Mouse (Mus musculus) gastrocnemius, postnatal 4 days (tissue): ENCODE results near the gene Ldb3. TPM values are rescaled to one million over a fixed set of nuclear protein-coding genes. Genes with fewer than 3 reads are reported as not detected.

Experiments used
- DNase-seq, 2 experiments: peaks; one replicate each; pipeline ENCODE4 v3.0.0; 2021 to 2022; ENCODE audit warnings: low spot score in 2 of 2, mixed read lengths in 2 of 2
- total RNA-seq, 2 experiments: library from RNA; stranded (reverse); gene quantifications; 2 replicates each; pipeline ENCODE4 v1.2.3; 2021

Gene Ldb3
- total RNA-seq, 2 experiments from 2014 or later = 1,045 to 1,064 TPM

DNA sequence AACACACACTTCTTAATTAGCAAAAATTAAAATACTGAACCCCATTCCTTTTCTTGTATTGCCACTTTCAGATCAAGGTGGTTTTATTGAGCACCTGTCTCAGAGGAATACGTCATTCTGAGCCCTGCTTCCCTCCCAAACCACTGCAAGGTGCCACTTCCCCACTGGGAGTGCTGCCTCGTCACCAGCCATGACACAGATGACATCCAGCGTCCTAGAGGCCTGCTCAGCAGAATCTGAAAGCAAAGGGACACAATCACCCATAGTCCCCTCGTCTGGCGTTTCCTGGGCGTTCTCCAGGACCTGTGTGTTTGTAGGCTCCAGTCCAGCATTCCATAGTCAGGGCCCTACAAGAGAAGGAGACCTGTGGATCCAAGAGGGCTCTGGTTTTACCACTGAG is 74.4 kb downstream of the Ldb3 start:
- DNase-seq = no peak

DNA sequence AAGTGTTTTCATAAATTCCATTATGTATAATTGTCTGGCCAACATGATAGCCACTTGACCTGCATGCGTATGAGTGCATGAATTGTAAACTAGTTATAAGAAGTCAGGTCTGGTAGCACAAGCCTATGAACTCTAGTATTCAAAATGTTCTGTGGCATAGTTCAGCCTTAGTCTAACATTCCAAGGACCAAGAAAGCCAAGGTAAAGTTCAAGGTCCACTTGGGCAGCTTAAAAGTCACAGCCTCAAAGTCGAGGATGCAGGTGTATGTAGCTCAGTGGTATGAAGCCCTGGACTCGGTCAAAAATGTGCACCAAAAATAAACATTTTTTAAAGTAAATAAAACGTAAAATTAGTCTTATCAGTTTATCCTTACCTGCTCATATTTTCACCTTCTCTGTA is 75.9 kb downstream of the Ldb3 start:
- DNase-seq = no peak

DNA sequence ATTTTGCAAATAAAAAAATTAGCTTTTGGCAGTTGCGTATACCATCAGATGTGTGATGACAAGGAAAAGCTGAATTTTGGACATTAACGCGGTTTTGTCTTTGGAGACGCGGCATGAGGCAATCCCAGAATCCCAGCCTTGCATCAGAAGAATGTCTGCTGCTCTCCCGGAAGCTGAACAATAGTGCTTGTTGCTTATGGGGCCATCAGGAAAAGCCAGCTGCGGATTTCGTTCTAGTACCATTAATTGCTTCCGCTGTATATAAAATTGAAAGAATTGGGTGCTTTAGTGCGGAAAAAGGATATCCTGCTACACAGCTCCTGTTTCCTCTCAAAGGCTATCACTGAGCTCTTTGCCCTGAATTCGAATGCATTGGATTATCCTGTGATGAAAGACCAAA is 76.6 kb downstream of the Ldb3 start:
- DNase-seq = no peak

DNA sequence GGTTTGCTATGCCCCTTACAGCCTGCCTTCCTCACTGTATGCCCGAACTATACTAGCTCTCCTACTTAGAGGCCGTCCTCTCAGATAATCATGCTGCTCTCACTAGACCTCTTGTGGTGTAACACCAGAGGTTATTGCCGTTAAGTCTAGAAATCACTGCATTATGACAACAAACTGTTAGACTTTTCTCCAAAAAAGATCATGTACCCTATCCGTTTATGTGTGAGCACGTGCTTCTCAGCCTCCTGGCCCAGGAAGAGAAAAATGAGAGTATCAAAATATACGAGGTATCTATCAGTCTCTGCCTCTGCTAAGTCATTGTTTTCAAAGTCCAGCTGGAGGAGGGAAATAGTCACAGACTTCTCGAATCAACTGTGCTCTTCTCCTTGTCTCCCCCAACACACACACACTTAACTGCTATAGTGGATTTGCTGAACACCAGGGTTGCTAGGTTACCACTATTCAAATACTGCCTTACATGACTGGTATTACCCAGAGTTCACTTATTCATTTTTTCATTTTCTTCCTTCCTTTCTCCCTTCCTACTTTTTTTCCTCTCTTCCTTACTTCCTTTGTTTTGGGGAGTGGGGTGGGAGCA is 79.5 kb downstream of the Ldb3 start:
- no peak for DNase-seq

DNA sequence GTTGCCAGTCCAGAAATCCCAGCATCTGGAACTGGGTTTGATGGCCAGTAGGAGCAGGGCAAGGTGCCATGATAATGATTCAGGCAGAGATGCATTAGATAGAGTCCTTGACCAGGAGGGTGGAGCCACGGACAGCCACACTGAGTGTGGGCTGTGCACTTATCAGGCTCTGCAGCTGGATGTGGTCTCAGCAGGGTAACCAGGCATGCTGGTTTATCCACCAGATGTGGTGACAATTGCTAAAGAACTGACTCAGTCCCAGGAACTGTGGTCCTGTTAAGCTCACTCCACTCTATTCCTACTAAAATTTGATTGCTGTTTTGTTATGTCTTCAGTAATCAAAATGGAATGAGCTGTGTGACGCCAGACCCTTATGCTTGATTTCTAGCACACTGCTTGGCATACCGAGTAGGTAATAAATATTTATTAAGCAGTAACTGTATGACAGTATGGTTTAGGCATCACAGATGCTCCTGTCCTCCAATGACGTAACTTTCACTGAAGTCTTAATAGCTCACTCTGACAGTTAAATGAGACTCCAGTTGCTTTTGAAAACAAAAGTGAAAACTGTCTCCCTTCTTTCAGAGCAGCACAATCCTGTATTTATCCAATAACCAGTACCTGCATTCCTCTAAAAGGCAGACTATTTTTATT is 80.2 kb downstream of the Ldb3 start:
- DNase-seq = no peak

DNA sequence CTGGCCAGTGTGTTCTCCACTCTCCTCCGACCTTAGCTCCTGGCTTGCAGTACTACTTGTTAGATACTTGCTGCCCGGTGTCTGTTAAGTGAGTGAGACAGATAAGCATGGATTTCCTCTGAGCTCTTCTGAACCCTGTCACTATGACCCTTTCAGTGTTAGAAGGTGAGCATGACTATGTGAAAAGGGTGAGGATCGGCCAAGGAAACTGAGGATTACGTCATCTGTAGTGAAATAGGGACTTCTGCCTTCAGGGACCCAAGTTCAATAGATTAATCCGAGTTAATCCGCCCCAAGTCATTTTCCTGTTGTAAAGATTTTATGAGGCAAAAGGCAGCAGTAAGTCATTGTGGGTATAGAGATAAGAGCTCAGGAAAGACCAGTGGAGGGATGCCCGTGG is 83.2 kb downstream of the Ldb3 start:
- DNase-seq = no peak

DNA sequence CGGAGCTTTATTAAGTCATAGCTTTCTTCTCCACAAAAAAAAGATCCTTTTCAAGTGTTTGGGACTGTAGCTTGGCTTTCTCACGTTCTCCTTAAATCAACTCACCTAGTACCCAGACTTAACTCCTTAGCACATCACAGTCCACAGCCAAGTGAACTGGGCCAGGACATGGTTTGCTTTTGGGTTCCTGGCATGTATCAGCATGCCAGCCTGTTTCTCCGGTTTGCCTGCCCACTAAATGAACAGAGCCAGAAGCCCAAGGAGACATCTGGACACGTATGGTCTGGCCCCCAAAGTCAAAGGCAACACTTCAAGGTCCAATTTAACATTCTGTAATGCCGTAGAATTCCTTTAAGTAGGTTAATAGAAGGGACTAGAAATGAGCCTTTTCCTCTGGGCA is 84.1 kb downstream of the Ldb3 start:
- DNase-seq = no peak

DNA sequence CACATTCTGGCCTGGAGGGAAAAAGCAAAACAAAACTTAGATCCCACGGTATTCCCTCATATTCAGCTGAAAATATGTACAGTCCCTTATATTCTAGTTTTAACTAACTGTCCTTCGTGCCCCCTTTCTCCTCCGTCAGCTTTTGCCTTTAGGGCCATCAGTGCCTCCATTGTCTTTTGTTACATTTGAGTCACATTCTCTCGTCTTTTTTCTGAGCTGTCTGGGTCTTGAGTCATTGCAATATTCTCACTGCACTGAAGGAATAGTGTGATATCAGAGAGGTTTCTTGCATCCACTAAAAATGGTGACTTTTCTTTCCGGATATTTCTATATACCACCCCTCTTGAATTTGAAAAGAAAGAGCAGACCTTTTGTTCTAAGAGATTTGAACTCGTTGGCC is 84.7 kb downstream of the Ldb3 start:
- no peak for DNase-seq

DNA sequence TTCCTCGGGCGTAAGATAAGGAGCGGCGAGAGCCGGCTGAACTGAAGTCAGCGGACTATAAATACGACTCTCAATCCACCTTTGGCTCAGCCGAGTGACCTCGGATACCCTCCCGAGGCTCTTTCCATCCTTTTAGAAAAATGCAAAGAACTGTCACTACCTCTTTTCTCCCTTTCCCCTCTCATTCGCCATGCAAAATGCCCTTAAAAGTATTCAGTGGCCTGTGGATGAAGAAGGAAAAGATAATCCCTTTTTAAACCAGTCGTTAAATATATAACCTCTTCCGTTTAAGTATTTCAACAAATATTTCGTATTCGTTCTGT is 85.2 kb downstream of the Ldb3 start, which contains the start of gene Bmpr1a:
Gene Bmpr1a (minus strand): TSS at position 17 of the 323 bp plus-strand sequence.
- no peak for DNase-seq

DNA sequence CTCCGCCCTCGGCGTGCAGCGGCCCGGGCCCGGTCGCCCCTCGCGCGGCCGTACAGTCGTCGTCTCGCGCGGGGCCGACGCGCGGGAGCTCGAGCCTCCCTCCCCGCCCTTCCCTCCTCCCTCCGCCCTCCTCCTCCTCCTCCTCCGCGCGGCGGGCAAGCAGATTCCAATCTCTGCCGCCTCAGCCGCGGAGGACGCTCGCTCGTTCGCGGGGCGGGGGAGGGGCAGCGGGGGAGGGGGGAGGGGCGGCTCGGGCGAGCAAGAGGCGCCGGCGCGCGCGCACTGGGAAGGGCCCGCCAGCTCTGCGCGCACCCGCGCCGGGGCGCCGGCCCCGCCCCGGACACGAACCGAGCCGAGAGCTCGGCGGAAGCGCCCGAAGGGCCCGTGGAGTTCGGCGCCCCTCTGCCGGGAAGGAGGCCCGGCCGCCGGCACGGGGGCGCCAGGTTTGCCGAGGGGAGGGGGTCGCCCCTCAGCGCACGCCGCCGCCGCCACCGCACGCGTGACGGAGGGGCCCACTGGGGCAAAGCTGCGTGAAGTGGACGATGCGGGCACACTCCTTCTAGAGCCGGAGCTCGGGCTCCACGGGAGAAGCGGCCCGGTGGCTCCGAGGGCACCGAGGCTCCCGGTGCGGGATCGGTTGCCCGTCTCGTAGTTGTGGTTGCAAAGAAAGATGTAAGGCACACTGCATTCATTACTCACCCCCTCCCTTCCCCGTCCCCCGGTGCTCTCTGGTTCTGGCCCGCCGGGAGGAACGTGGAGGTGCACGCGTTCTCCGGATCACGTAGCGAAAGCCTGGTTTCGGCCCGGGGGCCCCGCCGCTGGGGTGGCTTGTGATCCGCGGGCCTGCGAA is 85.8 kb downstream of the Ldb3 start:
- peak; percentile 85 to 88 for DNase-seq

DNA sequence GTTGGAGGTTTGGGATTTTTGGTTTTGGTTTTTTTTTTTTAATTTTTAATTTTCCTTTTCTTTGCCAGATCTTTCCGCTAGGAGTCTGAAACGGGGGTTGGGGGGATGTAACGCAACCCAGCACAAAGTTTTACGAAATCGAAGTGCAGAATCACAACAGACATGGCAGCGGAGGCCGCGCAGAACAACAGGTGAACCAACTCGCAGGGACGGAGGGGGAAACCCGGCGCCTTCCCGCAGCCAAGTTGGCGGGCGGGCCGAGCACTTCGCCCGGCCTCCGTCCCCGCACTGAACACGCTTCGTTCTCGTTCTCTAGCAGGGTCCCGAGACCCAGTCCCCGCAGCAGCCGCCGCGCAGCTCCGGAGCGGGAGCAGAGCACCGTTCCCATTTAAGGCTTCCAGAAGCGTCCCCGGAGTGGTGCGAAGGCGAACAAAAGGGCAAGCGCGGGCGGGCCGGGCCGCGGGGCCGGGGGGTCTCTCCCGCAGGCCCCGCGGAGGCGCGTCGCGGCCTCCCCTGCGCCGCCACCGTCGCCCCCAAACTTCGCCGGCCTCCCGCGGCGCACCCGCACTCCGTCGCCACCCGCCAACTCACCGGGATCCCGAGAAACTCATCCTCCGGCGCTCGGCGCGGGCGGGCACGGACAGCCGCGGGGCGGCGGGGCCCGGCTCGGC is 86.5 kb downstream of the Ldb3 start:
- DNase-seq = peak in 1 of 2 experiments; percentile 47

DNA sequence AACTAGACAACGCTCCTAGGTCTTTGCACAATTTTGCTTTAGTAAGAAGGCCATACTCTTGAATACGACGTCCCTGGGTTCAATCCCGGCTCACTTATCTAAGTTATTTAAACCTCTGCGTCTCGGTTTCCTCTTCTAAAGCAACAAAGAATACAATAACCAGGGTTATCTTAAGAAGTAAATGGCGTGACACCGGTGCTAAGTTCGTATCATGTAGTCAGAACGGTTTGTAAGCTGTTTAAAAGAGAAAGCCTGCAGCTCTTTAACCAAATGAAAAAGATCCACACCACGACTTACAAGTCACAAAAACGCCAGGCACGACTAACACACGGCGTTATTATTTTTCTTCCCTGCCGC is 87.1 kb downstream of the Ldb3 start:
- DNase-seq = no peak

DNA sequence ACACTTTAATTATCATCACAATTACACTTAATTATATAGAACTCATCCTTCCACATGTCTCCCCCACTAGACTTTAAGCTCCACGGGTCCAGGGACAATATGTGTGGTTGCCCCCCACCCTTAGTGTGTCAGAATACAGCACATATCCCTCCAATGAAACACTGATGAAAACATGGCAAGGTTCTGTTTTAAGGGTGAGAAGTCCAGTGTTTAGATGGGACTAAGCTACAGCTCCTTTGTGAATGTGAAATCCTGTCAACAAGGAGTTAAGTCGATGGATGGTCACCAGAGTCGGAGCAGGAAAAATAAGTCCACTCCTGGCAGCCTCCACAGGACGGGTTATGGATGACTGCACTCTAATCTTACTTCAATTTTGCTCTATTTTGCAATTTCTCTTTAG is 88.2 kb downstream of the Ldb3 start:
- no peak for DNase-seq

DNA sequence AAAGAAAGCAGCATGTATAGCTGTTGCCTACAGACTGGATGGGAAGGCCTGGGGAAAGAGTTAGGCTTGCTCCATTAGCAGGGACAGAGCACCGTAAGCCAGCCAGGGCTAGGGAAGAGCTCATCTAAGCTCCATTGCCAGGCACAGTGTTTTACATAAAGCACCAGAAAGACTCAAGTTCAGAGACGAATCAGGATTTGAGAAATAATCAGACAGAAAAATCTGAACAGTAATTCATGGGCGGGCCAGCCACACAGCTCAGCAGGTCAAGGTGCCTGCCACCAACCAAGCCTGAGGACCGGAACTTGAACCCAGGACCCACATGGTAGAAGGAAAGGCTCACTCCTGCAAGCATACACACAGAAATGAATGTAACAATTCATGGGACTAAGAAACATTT is 88.8 kb downstream of the Ldb3 start:
- DNase-seq = no peak

DNA sequence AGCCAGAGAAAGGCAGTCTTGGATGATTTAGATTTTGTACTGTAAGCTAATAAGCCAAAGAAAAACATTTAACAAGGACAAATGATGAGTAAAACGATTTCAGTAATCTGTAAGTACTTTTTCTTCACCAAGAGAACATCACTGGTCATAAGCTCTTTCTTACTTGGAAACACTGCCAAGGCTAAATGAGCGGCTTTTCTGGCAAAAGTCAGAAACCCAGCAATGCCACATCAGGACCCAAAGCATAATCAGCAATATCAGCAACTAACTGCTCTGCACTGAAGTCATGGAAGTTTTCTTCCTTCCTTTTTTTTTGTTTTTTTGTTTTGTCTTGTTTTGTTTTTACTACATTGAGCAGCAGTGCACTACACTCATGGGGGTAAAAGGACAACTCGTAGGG is 91.1 kb downstream of the Ldb3 start:
- DNase-seq = no peak

DNA sequence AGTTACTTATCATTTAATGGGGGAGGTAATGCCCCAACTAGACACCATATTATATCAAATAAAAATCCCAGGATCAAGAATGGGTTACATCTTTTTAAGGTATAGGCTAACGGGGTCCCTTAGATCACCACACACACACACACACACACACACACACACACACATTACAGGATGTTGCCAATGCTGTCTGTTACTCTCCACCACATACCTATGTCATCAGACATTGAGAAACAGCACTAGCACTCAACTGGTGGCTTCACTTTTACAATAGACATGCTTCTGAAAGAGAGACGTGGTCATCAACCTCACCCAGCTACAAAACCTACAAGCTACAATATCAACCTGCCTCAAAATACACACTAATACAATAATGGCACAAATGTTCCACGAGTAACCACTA is 94.8 kb downstream of the Ldb3 start:
- DNase-seq = no peak

DNA sequence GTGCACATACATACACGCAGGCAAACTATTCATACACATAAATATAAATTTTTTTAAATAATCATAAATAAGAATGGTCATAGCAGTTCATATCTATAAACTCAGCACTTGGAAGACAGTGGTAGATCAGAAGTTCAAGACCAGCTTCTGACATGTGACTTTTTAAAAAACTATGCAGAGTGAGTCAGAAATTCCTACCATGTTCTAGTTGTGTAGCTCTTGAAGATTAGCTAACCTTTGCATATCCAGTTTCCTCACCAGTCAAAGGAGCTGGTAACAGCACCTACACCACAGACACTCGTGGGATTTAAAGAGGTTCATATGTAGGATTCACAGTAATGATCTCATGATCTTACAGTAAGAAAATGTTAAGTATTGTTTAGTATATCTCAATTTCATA is 95.8 kb downstream of the Ldb3 start:
- no peak for DNase-seq

DNA sequence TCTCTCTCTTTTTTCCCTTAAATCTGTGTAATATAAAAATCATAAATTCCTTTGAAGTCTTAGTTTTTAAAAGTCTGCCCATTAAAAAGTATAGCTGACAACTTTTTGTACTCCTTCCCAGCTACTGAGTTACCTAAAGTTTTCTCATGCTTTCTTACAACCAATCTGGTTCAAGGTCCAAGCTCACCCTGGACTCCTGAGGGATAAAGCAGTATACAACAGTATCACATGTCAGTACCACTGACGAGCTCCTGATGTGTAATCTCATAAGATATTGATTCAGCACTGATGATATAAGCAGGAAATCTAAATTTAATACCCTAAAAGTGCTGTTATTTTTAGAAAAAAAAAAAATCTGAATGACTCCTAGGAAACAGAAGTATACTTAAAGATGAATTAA is 97.5 kb downstream of the Ldb3 start:
- no peak for DNase-seq

DNA sequence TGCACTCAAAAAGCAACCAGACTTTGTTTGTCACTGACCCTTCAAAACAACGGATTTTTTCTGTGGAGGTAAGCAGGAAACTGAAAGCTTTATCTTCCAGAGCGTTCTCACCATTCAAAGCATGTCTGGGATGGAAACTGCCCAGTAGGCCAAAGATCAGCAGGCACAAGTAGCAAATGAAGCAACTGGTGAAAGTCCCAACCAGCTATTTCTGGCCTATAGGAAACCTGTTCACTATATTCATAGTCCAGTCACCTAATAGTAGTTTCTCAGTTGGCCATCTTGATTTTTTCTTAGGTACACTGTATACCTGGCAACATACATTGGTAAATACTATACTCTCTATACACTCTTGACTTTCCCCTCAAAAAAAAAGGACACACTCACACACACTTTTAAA is 98.6 kb downstream of the Ldb3 start:
- no peak for DNase-seq

DNA sequence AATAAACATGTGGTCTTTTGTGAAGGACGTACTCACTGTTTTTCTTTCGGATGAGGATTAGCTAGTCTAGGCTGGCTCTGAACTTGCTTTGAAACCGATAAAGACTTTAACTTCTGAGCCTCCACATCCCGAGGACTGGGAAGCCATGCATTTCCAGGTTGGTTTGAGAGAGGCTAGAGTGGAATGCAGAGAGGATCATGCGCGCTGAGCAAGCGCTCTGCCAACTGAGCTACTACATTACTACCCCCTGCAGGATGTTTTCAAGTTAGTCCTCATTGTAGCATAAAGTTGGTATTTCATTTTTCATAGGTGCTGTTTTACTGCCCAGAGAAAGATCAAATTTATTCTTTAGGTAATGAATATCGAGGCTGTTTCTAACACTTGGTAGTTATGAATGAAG is 102.3 kb downstream of the Ldb3 start:
- no peak for DNase-seq

DNA sequence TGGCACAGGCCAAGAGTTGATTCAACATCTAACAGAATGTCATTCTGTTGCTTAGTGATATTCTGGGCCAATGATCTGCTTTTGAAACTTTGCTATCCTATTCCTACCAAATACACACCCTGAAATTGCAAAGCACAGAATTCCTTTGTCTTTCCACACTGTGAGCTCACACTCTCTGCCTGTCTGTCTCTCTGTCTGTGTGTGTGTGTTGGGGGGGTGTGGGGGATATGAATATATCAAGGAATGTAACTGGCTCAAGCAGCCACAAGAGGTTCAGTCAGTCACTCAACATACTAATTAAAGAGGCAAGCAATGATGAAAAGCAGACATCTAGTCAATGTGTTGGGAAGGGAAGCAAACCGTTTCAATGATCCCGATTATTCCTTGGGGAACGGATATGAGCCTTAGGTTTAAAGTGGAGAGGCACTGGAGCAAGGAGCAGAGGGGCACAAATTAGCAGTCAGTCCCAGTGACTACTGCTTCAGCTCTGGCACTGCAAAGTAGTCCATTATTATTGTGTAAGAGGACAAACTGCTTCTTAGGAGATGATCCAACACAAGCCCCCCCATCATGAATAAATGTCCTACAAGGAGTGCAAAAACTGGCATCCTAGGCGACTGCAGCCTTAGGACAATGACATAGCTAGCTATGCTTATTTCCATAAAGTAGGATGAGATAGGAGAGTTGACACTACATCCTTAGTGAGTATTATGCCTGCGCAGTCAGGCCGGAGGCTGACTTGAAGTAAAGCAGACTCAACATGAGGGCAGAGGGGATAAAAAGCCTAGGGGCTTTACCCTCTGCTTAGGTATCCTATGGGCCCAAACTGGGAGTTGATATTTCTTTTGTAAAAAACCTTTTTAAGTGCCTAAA is 104.8 kb downstream of the Ldb3 start:
- DNase-seq = no peak
